Mouse (Mus musculus): Measurements from ENCODE around the gene Slc28a1. TPM values are rescaled to one million over a fixed set of nuclear protein-coding genes. Genes with fewer than 3 reads are reported as not detected.
"Not testable (repeated sequence)": the region's sequence is repeated elsewhere in the genome, so short reads cannot be mapped to it uniquely, and the experiment has no call there.

Slc28a1 gene
- polyA plus RNA-seq, 1 experiment: 0.17 TPM

- Histone ChIP-seq H3K4me1 (ENCODE audit: control insufficient read depth, insufficient read depth, low read length) (no peaks in the 10 kb centered on the region), H3K4me3 (replicated peaks; ENCODE audit: extremely low read depth, low read depth, low read length) (no peak overlapping the region)
- TF ChIP-seq CTCF (IDR thresholded peaks at IDR 0.05; ENCODE audit: insufficient read depth, low read length) (no peak), POLR2A (IDR thresholded peaks at IDR 0.05; ENCODE audit: borderline replicate concordance, extremely low read depth, low read depth, low read length) (no peak)
- 54% methylated on average over 5 of the region's 5 CpGs for WGBS
- no peak for DNase-seq
Measured at GRCm38 (mm10) chr7:81179494-81179893, 64.9 kb downstream of the Slc28a1 start.

GRCm38 (mm10) chr7:81182492-81183175 is 68.0 kb downstream of the Slc28a1 start:
- DNase-seq: no peak
- TF ChIP-seq POLR2A (IDR thresholded peaks at IDR 0.05; ENCODE audit: borderline replicate concordance, extremely low read depth, low read depth, low read length) (no peak), CTCF (IDR thresholded peaks at IDR 0.05; ENCODE audit: insufficient read depth, low read length) (no peak)
- Histone ChIP-seq H3K4me3 (replicated peaks; ENCODE audit: extremely low read depth, low read depth, low read length) (no peak overlapping the region), H3K4me1 (ENCODE audit: control insufficient read depth, insufficient read depth, low read length) (no peaks in the 10 kb centered on the region)
- WGBS: 69% methylated on average over 10 of the region's 10 CpGs

GRCm38 (mm10) chr7:81183181-81183580 is 68.6 kb downstream of the Slc28a1 start:
- no peak for DNase-seq
- Histone ChIP-seq H3K4me1 (ENCODE audit: control insufficient read depth, insufficient read depth, low read length) (no peaks in the 10 kb centered on the region), H3K4me3 (replicated peaks; ENCODE audit: extremely low read depth, low read depth, low read length) (no peak overlapping the region)
- TF ChIP-seq POLR2A (IDR thresholded peaks at IDR 0.05; ENCODE audit: borderline replicate concordance, extremely low read depth, low read depth, low read length): no peak
- no peak for TF ChIP-seq CTCF (IDR thresholded peaks at IDR 0.05; ENCODE audit: insufficient read depth, low read length)

GRCm38 (mm10) chr7:81184136-81184535 is 69.5 kb downstream of the Slc28a1 start:
- TF ChIP-seq POLR2A (IDR thresholded peaks at IDR 0.05; ENCODE audit: borderline replicate concordance, extremely low read depth, low read depth, low read length) (no peak), CTCF (IDR thresholded peaks at IDR 0.05; ENCODE audit: insufficient read depth, low read length) (no peak)
- no peak for DNase-seq
- WGBS: 84% methylated on average over 2 of the region's 2 CpGs
- Histone ChIP-seq H3K4me3 (replicated peaks; ENCODE audit: extremely low read depth, low read depth, low read length) (no peak overlapping the region), H3K4me1 (ENCODE audit: control insufficient read depth, insufficient read depth, low read length) (no peaks in the 10 kb centered on the region)

GRCm38 (mm10) chr7:81184651-81185050 is 70.1 kb downstream of the Slc28a1 start:
- DNase-seq: no peak
- TF ChIP-seq CTCF (IDR thresholded peaks at IDR 0.05; ENCODE audit: insufficient read depth, low read length) (no peak), POLR2A (IDR thresholded peaks at IDR 0.05; ENCODE audit: borderline replicate concordance, extremely low read depth, low read depth, low read length) (no peak)
- no peaks in the 10 kb centered on the region for H3K4me1 ChIP-seq (ENCODE audit: control insufficient read depth, insufficient read depth, low read length)

GRCm38 (mm10) chr7:81186036-81186435 is 71.4 kb downstream of the Slc28a1 start:
- H3K4me1 ChIP-seq (ENCODE audit: control insufficient read depth, insufficient read depth, low read length); DNase-seq; H3K4me3 ChIP-seq (replicated peaks; ENCODE audit: extremely low read depth, low read depth, low read length): not testable (repeated sequence)

More at GRCm38 (mm10) chr7:81184651-81185050, 70.1 kb downstream of the Slc28a1 start:
- 90% methylated on average over 1 of the region's 1 CpGs for WGBS
- H3K4me3 ChIP-seq (replicated peaks; ENCODE audit: extremely low read depth, low read depth, low read length): no peak overlapping the region

GRCm38 (mm10) chr7:81189180-81189579 is 74.6 kb downstream of the Slc28a1 start:
- no peak for DNase-seq
- WGBS: 76% methylated on average over 9 of the region's 9 CpGs
- H3K4me3 ChIP-seq (replicated peaks; ENCODE audit: extremely low read depth, low read depth, low read length): no peak overlapping the region
- TF ChIP-seq CTCF (IDR thresholded peaks at IDR 0.05; ENCODE audit: insufficient read depth, low read length) (no peak), POLR2A (IDR thresholded peaks at IDR 0.05; ENCODE audit: borderline replicate concordance, extremely low read depth, low read depth, low read length) (no peak)
- H3K4me1 ChIP-seq (ENCODE audit: control insufficient read depth, insufficient read depth, low read length): no peaks in the 10 kb centered on the region

- H3K4me1 ChIP-seq (ENCODE audit: control insufficient read depth, insufficient read depth, low read length): no peaks in the 10 kb centered on the region
- no peak for TF ChIP-seq CTCF (IDR thresholded peaks at IDR 0.05; ENCODE audit: insufficient read depth, low read length)
- TF ChIP-seq POLR2A (IDR thresholded peaks at IDR 0.05; ENCODE audit: borderline replicate concordance, extremely low read depth, low read depth, low read length): no peak
- DNase-seq: no peak
- H3K4me3 ChIP-seq (replicated peaks; ENCODE audit: extremely low read depth, low read depth, low read length): no peak overlapping the region
- 36% methylated on average over 4 of the region's 4 CpGs for WGBS
Measured at GRCm38 (mm10) chr7:81195509-81195908, 80.9 kb downstream of the Slc28a1 start.

- H3K4me1 ChIP-seq (ENCODE audit: control insufficient read depth, insufficient read depth, low read length): no peaks in the 10 kb centered on the region
- TF ChIP-seq CTCF (IDR thresholded peaks at IDR 0.05; ENCODE audit: insufficient read depth, low read length): no peak
- TF ChIP-seq POLR2A (IDR thresholded peaks at IDR 0.05; ENCODE audit: borderline replicate concordance, extremely low read depth, low read depth, low read length): no peak
- no peak overlapping the region for H3K4me3 ChIP-seq (replicated peaks; ENCODE audit: extremely low read depth, low read depth, low read length)
- DNase-seq: no peak
- WGBS: 60% methylated on average over 3 of the region's 3 CpGs
Measured at GRCm38 (mm10) chr7:81196796-81197195, 82.2 kb downstream of the Slc28a1 start.

- TF ChIP-seq POLR2A (IDR thresholded peaks at IDR 0.05; ENCODE audit: borderline replicate concordance, extremely low read depth, low read depth, low read length) (no peak), CTCF (IDR thresholded peaks at IDR 0.05; ENCODE audit: insufficient read depth, low read length) (no peak)
- 35% methylated on average over 4 of the region's 4 CpGs for WGBS
- DNase-seq: no peak
Measured at GRCm38 (mm10) chr7:81198538-81198937, 83.9 kb downstream of the Slc28a1 start.

More at GRCm38 (mm10) chr7:81198538-81198937, 83.9 kb downstream of the Slc28a1 start:
- Histone ChIP-seq H3K4me3 (replicated peaks; ENCODE audit: extremely low read depth, low read depth, low read length) (no peak overlapping the region), H3K4me1 (ENCODE audit: control insufficient read depth, insufficient read depth, low read length) (no peaks in the 10 kb centered on the region)
